Mouse (Mus musculus) bone marrow, adult 2 months (tissue): ENCODE measurements at regions not wholly inside any gene's neighbourhood (a gene's known extent, or its start where the extent isn't known, plus 50 kb on each side); places are given as distances from the start of the nearest gene placed in this dataset.

ENCODE experiments used
- CTCF ChIP-seq: fragments of 200-500 bp; IDR thresholded peaks from 2 replicates; pipeline ENCODE4 v1.5.1; 2011; ENCODE audit warnings: low read length, control low read depth; ENCODE audit not compliant: control insufficient read depth, insufficient read depth
- POLR2A ChIP-seq: fragments of 200-500 bp; IDR thresholded peaks from 2 replicates; pipeline ENCODE4 v1.6.1; 2011; ENCODE audit warnings: low read depth, mild to moderate bottlenecking, control low read depth, low read length, borderline replicate concordance; ENCODE audit not compliant: control insufficient read depth

DNA sequence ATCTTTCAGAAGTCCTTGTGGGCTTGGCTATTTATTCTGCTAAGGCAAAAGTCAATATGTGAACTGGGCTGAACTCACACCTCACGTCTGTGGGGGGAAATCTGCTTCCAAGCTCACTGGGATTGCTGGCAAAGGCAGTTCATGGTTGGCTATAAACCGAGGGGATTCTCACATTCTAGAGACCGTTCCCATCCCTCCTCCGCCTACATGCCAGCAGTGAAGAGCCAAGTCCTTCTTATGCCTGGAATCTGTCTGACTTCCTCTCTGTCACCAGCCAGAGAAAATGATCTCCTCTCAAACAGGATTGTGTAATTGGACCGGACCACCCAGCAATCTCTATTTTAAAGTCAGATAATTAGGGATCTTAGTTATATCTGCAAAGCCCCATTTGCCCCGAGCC, 212.4 kb upstream of the Daam1 start:
- TF ChIP-seq CTCF (no peak), POLR2A (no peak)
